Mouse (Mus musculus) E14TG2a.4 (cell line): ENCODE measurements around the gene Pla2g4b.

ENCODE experiments used
- CTCF ChIP-seq: conservative IDR thresholded peaks from 2 replicates; pipeline ENCODE4 v1.5.1; 2014; ENCODE audit warnings: low read length
- NANOG ChIP-seq: IDR thresholded peaks from 2 replicates; pipeline ENCODE4 v1.6.1; 2014; ENCODE audit warnings: borderline replicate concordance, low read length, mixed read lengths
- POU5F1 ChIP-seq: IDR thresholded peaks from 2 replicates; pipeline ENCODE4 v1.6.1; 2014; ENCODE audit warnings: low read length, borderline replicate concordance

GRCm38 (mm10) chr2:120076076-120076705, 43.0 kb downstream of the Pla2g4b start:
- TF ChIP-seq POU5F1, result no peak
- TF ChIP-seq CTCF, result no peak; the same call in 1 of the 2 replicates
- no peak for TF ChIP-seq NANOG
